Mouse (Mus musculus) liver, adult 2 months (tissue): ENCODE data around the gene Pgpep1l.

ENCODE experiments used
- CTCF ChIP-seq: fragments of 200-500 bp; IDR thresholded peaks from 2 replicates; pipeline ENCODE4 v1.5.1; 2011; ENCODE audit warnings: low read depth, low read length, control low read depth
- POLR2A ChIP-seq: fragments of 200-500 bp; IDR thresholded peaks from 2 replicates; pipeline ENCODE4 v1.6.1; 2011; ENCODE audit warnings: low read length, control low read depth; ENCODE audit not compliant: insufficient read depth; ENCODE audit errors: extremely low read depth

DNA sequence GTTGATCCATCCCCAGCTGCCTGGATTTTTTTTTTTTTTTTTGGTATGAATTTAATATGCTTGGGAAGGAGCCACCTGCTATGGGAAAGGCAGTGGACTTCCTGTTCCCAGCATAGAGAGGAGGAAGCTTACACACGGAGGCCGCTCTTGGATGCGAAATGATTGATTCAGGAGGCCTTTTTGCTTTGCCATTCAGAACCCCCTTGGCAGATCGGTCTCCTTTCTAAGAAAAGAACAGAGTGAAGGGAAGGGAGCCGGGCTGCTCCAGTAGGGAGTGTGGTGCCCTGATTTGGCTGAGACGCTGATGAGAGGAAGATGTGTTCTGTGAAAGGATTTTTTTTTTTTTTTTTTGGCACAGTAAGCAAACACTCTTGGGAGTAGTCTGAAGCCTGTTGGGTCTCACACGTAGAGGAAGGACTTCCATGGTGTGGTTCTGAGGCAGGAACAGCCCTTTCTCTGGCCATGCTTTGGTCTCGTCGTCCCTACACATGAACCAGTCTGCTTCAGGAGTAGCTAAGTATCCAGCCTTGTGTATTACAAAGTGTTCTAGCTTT is 42.3 kb downstream of the Pgpep1l start:
- TF ChIP-seq CTCF = no peak
- no peak for TF ChIP-seq POLR2A
